21 mouse cellular contexts compared by ENCODE assay signal in genomic region chr1:58830741-58831140, GRCm38 (mm10). TPM values are rescaled to one million over a fixed set of nuclear protein-coding genes. Genes with fewer than 3 reads are reported as not detected.
DNase-seq lines count a peak whose midpoint lies in the region; ATAC-seq and TF ChIP-seq lines count a peak whose summit lies in the region.
"Had no signal": no experiment of that assay in that cellular context is flagged by ENCODE, and none has a peak within 500 bp of the region (broad histone marks: within the 10 kb centered on the region; RNA-seq: fewer than 3 reads in every experiment).

No protein-coding gene starts in this region.

- no peaks in the 10 kb centered on the region for H3K27me3 ChIP-seq in cerebellum, adult 2 months (ENCODE audit: control insufficient read depth, insufficient read depth, low read length)
- H3K27me3 ChIP-seq: midbrain, embryonic 13.5 days had no signal

- intact Hi-C loops in left cerebral cortex, adult 2 months (cut with DNase I), result loop anchor here (1.0 kb wide), 1 partner anchor 26 kb away; no protein-coding TSS in a partner anchor
- intact Hi-C loops in left cerebral cortex, postnatal 10 days (cut with DNase I), result no loop called here

- WGBS in cerebellum, adult 2 months, result 91% methylated on average over 5 of the region's 5 CpGs

- no peak overlapping the region for H3K4me3 ChIP-seq in left cerebral cortex, adult 2 months
- H3K4me3 ChIP-seq in cerebellum, adult 2 months (replicated peaks; ENCODE audit: insufficient read depth, low read depth, low read length), result no peak overlapping the region
- H3K4me3 ChIP-seq: embryonic facial prominence, embryonic 10.5 days; heart, embryonic 10.5 days; midbrain, embryonic 13.5 days had no signal

- no peak for TF ChIP-seq CTCF in left cerebral cortex, adult 2 months (IDR thresholded peaks at IDR 0.05)
- no peak for TF ChIP-seq CTCF in cerebellum, adult 2 months (IDR thresholded peaks at IDR 0.05; ENCODE audit: borderline replicate concordance, insufficient read depth, low read depth, low read length)

- no peaks in the 10 kb centered on the region for H3K4me1 ChIP-seq in cerebellum, adult 2 months (ENCODE audit: control insufficient read depth, insufficient read depth, low read length)
- H3K4me1 ChIP-seq: embryonic facial prominence, embryonic 10.5 days; midbrain, embryonic 13.5 days had no signal

- ATAC-seq in frontal cortex, adult (ENCODE audit: low TSS enrichment), result peak; percentile 85
- ATAC-seq: forebrain, postnatal 0 days; inflammation-experienced regulatory T-cells, adult 6 months; midbrain, embryonic 13.5 days had no signal

- H3K27ac ChIP-seq in left cerebral cortex, adult 2 months, result no peak overlapping the region
- no peak overlapping the region for H3K27ac ChIP-seq in cerebellum, adult 2 months (ENCODE audit: insufficient read depth, low read length)
- H3K27ac ChIP-seq: embryonic facial prominence, embryonic 10.5 days; heart, embryonic 10.5 days; hindbrain, embryonic 14.5 days; kidney, postnatal 0 days; midbrain, embryonic 13.5 days; stomach, postnatal 0 days had no signal

- no peak for TF ChIP-seq POLR2A in cerebellum, adult 2 months (IDR thresholded peaks at IDR 0.05; ENCODE audit: borderline replicate concordance, insufficient read depth, low read length)

- no peak for DNase-seq in frontal cortex, postnatal 10 days (ENCODE audit: low spot score in 2 of 2)
- DNase-seq in left cerebral cortex, adult 2 months (ENCODE audit: extremely low spot score in 1 of 2, low spot score in 2 of 2), result peak; percentile 10 to 17
- DNase-seq in left cerebral cortex, postnatal 10 days (ENCODE audit: extremely low spot score in 1 of 2, low spot score in 2 of 2), result no peak
- DNase-seq in right cerebral cortex, postnatal 25 days, result peak; percentile 48
- no peak for DNase-seq in right cerebral cortex, postnatal 14 days
- DNase-seq in cerebellum, adult 18-20 months, result no peak
- no peak for DNase-seq in cerebellum, adult 2 months
- DNase-seq: adrenal gland, postnatal 25 days; cerebellum, postnatal 10 days; forebrain, postnatal 0 days; heart, postnatal 4 days; kidney, adult 18-20 months; thymus, postnatal 14 days had no signal

RNA-seq across cellular contexts. Expression of gene Casp8, which starts 35.6 kb away (rescaled TPM):
- 1 to 10 TPM; 1.8 to 2.9 TPM for total RNA-seq in left cerebral cortex, adult 2 months (2021)
- total RNA-seq in left cerebral cortex, postnatal 10 days (2021), result 1 to 10 TPM; 3.7 to 4.0 TPM
- polyA plus RNA-seq in cerebellum, adult 2 months (2012; rRNA removed), result 1.6 and 1.9 TPM in 2 replicates

Comparison
In these comparisons a context has a peak if more than half of its experiments do, and no peak if none do; other contexts are left out.
1. DNase-seq: peak in left cerebral cortex, adult 2 months (2 of 2) and right cerebral cortex, postnatal 25 days (single experiment); none in frontal cortex, postnatal 10 days (0 of 2), left cerebral cortex, postnatal 10 days (0 of 2), right cerebral cortex, postnatal 14 days (single experiment), cerebellum, adult 18-20 months (0 of 2) and cerebellum, adult 2 months (0 of 2).